Mouse (Mus musculus): ENCODE results near the gene Ifngr2.

Gene Ifngr2

GRCm38 (mm10) chr16:91609501-91610245 is 62.8 kb downstream of the Ifngr2 start:
- no peak for DNase-seq (ENCODE audit: low spot score in 2 of 2)

- DNase-seq (ENCODE audit: low spot score in 2 of 2): no peak
Measured at GRCm38 (mm10) chr16:91611248-91611647, 64.4 kb downstream of the Ifngr2 start.

GRCm38 (mm10) chr16:91612525-91612924 is 65.7 kb downstream of the Ifngr2 start:
- no peak for DNase-seq (ENCODE audit: low spot score in 2 of 2)

- DNase-seq (ENCODE audit: low spot score in 2 of 2): no peak
Measured at GRCm38 (mm10) chr16:91614552-91614951, 67.7 kb downstream of the Ifngr2 start.

All from frontal cortex, postnatal 25 days (tissue).